ENCODE assay signal across 8 mouse cellular contexts in genomic region chr8:106134751-106135571, GRCm38 (mm10). TPM values are rescaled to one million over a fixed set of nuclear protein-coding genes. Genes with fewer than 3 reads are reported as not detected.
DNase-seq lines count a peak whose midpoint lies in the region; ATAC-seq lines count a peak whose summit lies in the region.

No protein-coding gene starts in this region.

- H3K36me3 ChIP-seq in midbrain, embryonic 10.5 days = peaks cover 34% of the 10 kb centered on the region
- H3K36me3 ChIP-seq in midbrain, embryonic 15.5 days (replicated peaks) = no peaks in the 10 kb centered on the region; the same call in 1 of the 2 replicates
- peaks cover 11% of the 10 kb centered on the region for H3K36me3 ChIP-seq in liver, embryonic 16.5 days (ENCODE audit: control insufficient read depth, insufficient read depth)

- H3K4me1 ChIP-seq in midbrain, embryonic 10.5 days = peaks cover 37% of the 10 kb centered on the region
- peaks cover 33% of the 10 kb centered on the region for H3K4me1 ChIP-seq in midbrain, embryonic 15.5 days
- H3K4me1 ChIP-seq in liver, embryonic 16.5 days (ENCODE audit: control insufficient read depth, low read depth, low read length) = peaks cover 8% of the 10 kb centered on the region

- H3K4me2 ChIP-seq in midbrain, embryonic 15.5 days = no peak overlapping the region
- H3K4me2 ChIP-seq in liver, embryonic 16.5 days (ENCODE audit: low read depth, low read length) = peak overlapping the region; percentile 50

- no peaks in the 10 kb centered on the region for H3K9me3 ChIP-seq in midbrain, embryonic 10.5 days (replicated peaks)
- no peaks in the 10 kb centered on the region for H3K9me3 ChIP-seq in midbrain, embryonic 15.5 days
- H3K9me3 ChIP-seq in liver, embryonic 16.5 days (replicated peaks; ENCODE audit: control insufficient read depth, low read length) = no peaks in the 10 kb centered on the region

- WGBS in midbrain, embryonic 10.5 days = 25% methylated on average over 14 of the region's 14 CpGs
- 34% methylated on average over 14 of the region's 14 CpGs for WGBS in midbrain, embryonic 15.5 days
- 30% methylated on average over 14 of the region's 14 CpGs for WGBS in liver, embryonic 16.5 days (ENCODE audit: insufficient replicate concordance)

- H3K9ac ChIP-seq in midbrain, embryonic 15.5 days = no peak overlapping the region
- H3K9ac ChIP-seq in liver, embryonic 16.5 days (ENCODE audit: low read depth, low read length) = no peak overlapping the region

- ATAC-seq in midbrain, embryonic 15.5 days (replicated peaks) = no peak
- ATAC-seq in liver, embryonic 16.5 days (ENCODE audit: low read depth) = peak; percentile 75

- H3K27ac ChIP-seq in midbrain, embryonic 10.5 days (replicated peaks) = no peak overlapping the region
- no peak overlapping the region for H3K27ac ChIP-seq in midbrain, embryonic 15.5 days
- peak overlapping the region; percentile 84 for H3K27ac ChIP-seq in liver, embryonic 16.5 days (ENCODE audit: low read length)

- H3K4me3 ChIP-seq in midbrain, embryonic 10.5 days = peak overlapping the region; percentile 5; the same call in 1 of the 2 replicates
- no peak overlapping the region for H3K4me3 ChIP-seq in midbrain, embryonic 15.5 days
- peak overlapping the region; percentile 60 for H3K4me3 ChIP-seq in liver, embryonic 16.5 days (ENCODE audit: low read depth, low read length)

- DNase-seq in midbrain, embryonic 10.5 days (ENCODE audit: low spot score) = no peak
- DNase-seq in kidney, adult 18-20 months = peak; percentile 92
- peak; percentile 47 for DNase-seq in urinary bladder, postnatal 10 days (ENCODE audit: low spot score)
- DNase-seq in adrenal gland, postnatal 25 days = no peak
- no peak for DNase-seq in T-cell, adult 2 months (ENCODE audit: low spot score)
- DNase-seq in cerebellum, adult 8-10 months = no peak

- H3K27me3 ChIP-seq in midbrain, embryonic 10.5 days (ENCODE audit: low read depth, poor library complexity, severe bottlenecking) = peaks cover 80% of the 10 kb centered on the region
- peaks cover 71% of the 10 kb centered on the region for H3K27me3 ChIP-seq in midbrain, embryonic 15.5 days (replicated peaks)
- H3K27me3 ChIP-seq in liver, embryonic 16.5 days (ENCODE audit: control insufficient read depth, insufficient read depth, low read depth, low read length) = peaks cover 60% of the 10 kb centered on the region

RNA-seq across cellular contexts. Expression of gene Esrp2, which starts 1.8 kb away (rescaled TPM):
- polyA plus RNA-seq in midbrain, embryonic 10.5 days (2016; fragmentation: Nextera tagmentation; extraction: Ambion mirVana) = 1.5 and 2.0 TPM in 2 replicates
- 0.37 and 0.38 TPM in 2 replicates for polyA plus RNA-seq in midbrain, embryonic 15.5 days (2015; fragmentation: Nextera tagmentation; extraction: Ambion mirVana)
- polyA plus RNA-seq in liver, embryonic 16.5 days (2015; fragmentation: Nextera tagmentation; extraction: Ambion mirVana) = 17.5 and 20.1 TPM in 2 replicates
- 2.0 and 3.9 TPM in 2 replicates for total RNA-seq in adrenal gland, postnatal 25 days (2021)

RNA-seq across cellular contexts. Expression of gene Pla2g15, which starts 15.2 kb away (rescaled TPM):
- 13.5 and 15.6 TPM in 2 replicates for polyA plus RNA-seq in midbrain, embryonic 10.5 days (2016; fragmentation: Nextera tagmentation; extraction: Ambion mirVana)
- 23.3 and 24.3 TPM in 2 replicates for polyA plus RNA-seq in midbrain, embryonic 15.5 days (2015; fragmentation: Nextera tagmentation; extraction: Ambion mirVana)
- 8.8 and 9.1 TPM in 2 replicates for polyA plus RNA-seq in liver, embryonic 16.5 days (2015; fragmentation: Nextera tagmentation; extraction: Ambion mirVana)
- 27.6 and 27.7 TPM in 2 replicates for total RNA-seq in adrenal gland, postnatal 25 days (2021)

RNA-seq across cellular contexts. Expression of gene Slc7a6, which starts 33.7 kb away (rescaled TPM):
- polyA plus RNA-seq in midbrain, embryonic 10.5 days (2016; fragmentation: Nextera tagmentation; extraction: Ambion mirVana) = 78.9 and 79.8 TPM in 2 replicates
- polyA plus RNA-seq in midbrain, embryonic 15.5 days (2015; fragmentation: Nextera tagmentation; extraction: Ambion mirVana) = 62.7 and 65.0 TPM in 2 replicates
- polyA plus RNA-seq in liver, embryonic 16.5 days (2015; fragmentation: Nextera tagmentation; extraction: Ambion mirVana) = 4.1 and 4.3 TPM in 2 replicates
- 25.6 and 29.0 TPM in 2 replicates for total RNA-seq in adrenal gland, postnatal 25 days (2021)

Comparison
In these comparisons a context has a peak if more than half of its experiments do, and no peak if none do; other contexts are left out.
1. DNase-seq: peak in kidney, adult 18-20 months (single experiment) and urinary bladder, postnatal 10 days (single experiment); none in midbrain, embryonic 10.5 days (single experiment), adrenal gland, postnatal 25 days (single experiment), T-cell, adult 2 months (single experiment) and cerebellum, adult 8-10 months (single experiment).
2. RNA of gene Slc7a6, which starts 33.7 kb away (polyA plus RNA-seq): 78.9 to 79.8 TPM in midbrain, embryonic 10.5 days and 62.7 to 65.0 TPM in midbrain, embryonic 15.5 days; 4.1 to 4.3 TPM in liver, embryonic 16.5 days; every median in the first group is over 10 times any median in the second.